Mouse (Mus musculus): Measurements from ENCODE around the gene Epc2. TPM values are rescaled to one million over a fixed set of nuclear protein-coding genes. Genes with fewer than 3 reads are reported as not detected.

Epc2 gene
- polyA plus RNA-seq, 1 experiment = 3.9 TPM

DNA sequence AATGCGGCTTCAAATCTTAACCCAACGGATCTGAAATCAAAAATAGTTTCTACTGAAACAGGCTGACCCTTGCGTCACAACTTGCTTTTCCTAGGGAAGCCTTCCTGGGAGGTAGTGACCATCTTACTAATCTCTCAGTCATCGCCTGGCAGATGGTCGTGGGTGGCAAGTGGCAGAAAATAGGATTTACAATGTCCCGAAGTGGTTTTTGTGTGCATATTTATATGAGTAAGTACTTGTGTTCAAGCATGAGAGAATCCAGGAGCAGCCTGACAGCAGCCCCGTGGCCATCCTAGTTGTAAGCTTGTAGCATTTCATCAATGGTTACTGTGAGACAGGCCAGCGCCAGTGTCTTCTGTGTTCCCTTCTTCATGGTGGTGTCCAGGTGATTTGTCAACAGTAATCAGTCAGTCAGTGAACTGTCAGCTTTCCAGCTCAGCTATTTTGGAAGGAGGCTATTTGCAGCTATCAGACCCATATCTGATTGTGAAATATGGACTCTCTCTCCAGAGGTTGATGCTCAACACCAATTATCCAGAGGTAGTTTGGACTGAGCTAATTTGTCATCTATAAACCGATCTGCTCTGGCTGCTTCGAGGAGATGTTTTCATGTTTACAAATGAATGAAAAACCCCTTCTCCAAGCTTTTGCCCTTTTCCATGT is 111.5 kb downstream of the Epc2 start:
- WGBS = 64% methylated on average over 10 of the region's 10 CpGs
- Histone ChIP-seq H3K27me3 (ENCODE audit: control insufficient read depth, insufficient read depth, low read length) (no peaks in the 10 kb centered on the region), H3K36me3 (ENCODE audit: control insufficient read depth, insufficient read depth, low read length) (no peaks in the 10 kb centered on the region), H3K27ac (ENCODE audit: insufficient read depth, low read depth, low read length) (no peak overlapping the region), H3K4me1 (ENCODE audit: control insufficient read depth, insufficient read depth, insufficient read length, low read length) (no peaks in the 10 kb centered on the region), H3K4me3 (ENCODE audit: low read depth, low read length) (no peak overlapping the region)
- no peak for TF ChIP-seq POLR2A (IDR thresholded peaks at IDR 0.05; ENCODE audit: low read depth, low read length)
- TF ChIP-seq CTCF (IDR thresholded peaks at IDR 0.05; ENCODE audit: extremely low read depth, insufficient read length, insufficient replicate concordance, low read depth, low read length) = no peak

DNA sequence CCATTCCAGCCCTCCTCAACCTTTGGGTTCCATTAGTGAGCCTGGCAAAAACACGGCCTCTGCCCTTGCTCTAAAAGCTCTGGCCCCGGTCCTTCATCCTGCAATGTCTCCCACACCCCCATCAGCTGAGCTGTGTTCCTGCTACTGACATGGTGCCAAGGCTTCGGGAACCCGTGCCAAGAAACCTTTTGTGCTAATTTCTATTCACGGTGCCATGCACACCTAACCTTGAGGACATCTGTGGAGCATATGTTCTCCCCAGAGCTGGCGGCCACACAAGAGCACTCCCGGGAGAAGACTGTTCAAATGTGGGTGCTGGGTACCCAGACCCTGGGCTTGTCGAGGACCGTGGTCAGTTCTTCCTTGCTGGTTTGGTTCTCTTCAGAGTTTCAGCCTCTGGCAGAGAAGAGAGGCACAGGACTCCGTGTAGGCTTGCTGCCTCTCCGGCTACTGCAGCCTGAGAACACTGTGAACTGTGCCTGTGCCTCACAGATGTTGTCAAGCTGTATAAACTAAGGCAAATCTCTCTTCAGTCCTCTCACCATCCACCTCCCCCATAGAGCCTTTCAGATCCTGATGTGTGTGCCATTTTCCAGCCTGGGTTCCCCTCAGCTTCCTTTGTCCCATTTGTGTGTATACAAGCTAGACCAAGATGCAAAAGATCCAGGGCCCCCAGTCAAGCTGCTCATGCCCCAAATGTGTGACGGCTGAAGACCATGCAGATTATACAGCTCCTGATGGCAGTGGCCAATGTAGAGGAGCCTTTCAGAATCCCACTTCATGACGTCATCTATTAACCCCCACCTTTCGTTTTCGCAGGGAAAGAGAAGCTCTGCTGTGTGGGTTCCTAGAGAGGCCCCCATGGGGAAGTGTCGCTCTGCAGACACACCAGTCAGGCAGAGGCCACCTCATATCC is 118.8 kb downstream of the Epc2 start:
- Histone ChIP-seq H3K4me3 (ENCODE audit: low read depth, low read length) (no peak overlapping the region), H3K36me3 (ENCODE audit: control insufficient read depth, insufficient read depth, low read length) (no peaks in the 10 kb centered on the region), H3K27ac (ENCODE audit: insufficient read depth, low read depth, low read length) (no peak overlapping the region), H3K27me3 (ENCODE audit: control insufficient read depth, insufficient read depth, low read length) (no peaks in the 10 kb centered on the region), H3K4me1 (ENCODE audit: control insufficient read depth, insufficient read depth, insufficient read length, low read length) (no peaks in the 10 kb centered on the region)
- WGBS = 60% methylated on average over 16 of the region's 16 CpGs
- TF ChIP-seq CTCF (IDR thresholded peaks at IDR 0.05; ENCODE audit: extremely low read depth, insufficient read length, insufficient replicate concordance, low read depth, low read length) (no peak), POLR2A (IDR thresholded peaks at IDR 0.05; ENCODE audit: low read depth, low read length) (no peak)

DNA sequence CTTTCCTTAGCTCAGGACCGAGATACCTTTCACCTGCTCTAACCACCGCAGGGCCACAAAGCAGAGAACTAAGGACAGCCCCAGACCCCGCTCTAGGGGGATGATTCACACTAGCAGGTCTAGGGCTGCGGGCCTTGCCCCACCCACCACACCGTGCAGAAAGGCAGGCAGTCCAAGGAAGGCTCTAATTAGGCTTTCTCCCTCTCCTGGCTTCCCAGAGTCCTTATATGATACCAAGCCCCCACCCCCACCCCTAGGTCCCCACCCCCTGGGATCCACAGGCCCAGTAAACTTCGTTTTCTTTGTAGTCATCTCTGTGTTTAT is 119.5 kb downstream of the Epc2 start:
- Histone ChIP-seq H3K4me1 (ENCODE audit: control insufficient read depth, insufficient read depth, insufficient read length, low read length) (no peaks in the 10 kb centered on the region), H3K36me3 (ENCODE audit: control insufficient read depth, insufficient read depth, low read length) (no peaks in the 10 kb centered on the region), H3K27me3 (ENCODE audit: control insufficient read depth, insufficient read depth, low read length) (no peaks in the 10 kb centered on the region), H3K4me3 (ENCODE audit: low read depth, low read length) (no peak overlapping the region), H3K27ac (ENCODE audit: insufficient read depth, low read depth, low read length) (no peak overlapping the region)
- TF ChIP-seq POLR2A (IDR thresholded peaks at IDR 0.05; ENCODE audit: low read depth, low read length) (no peak), CTCF (IDR thresholded peaks at IDR 0.05; ENCODE audit: extremely low read depth, insufficient read length, insufficient replicate concordance, low read depth, low read length) (no peak)
- 51% methylated on average over 6 of the region's 6 CpGs for WGBS

DNA sequence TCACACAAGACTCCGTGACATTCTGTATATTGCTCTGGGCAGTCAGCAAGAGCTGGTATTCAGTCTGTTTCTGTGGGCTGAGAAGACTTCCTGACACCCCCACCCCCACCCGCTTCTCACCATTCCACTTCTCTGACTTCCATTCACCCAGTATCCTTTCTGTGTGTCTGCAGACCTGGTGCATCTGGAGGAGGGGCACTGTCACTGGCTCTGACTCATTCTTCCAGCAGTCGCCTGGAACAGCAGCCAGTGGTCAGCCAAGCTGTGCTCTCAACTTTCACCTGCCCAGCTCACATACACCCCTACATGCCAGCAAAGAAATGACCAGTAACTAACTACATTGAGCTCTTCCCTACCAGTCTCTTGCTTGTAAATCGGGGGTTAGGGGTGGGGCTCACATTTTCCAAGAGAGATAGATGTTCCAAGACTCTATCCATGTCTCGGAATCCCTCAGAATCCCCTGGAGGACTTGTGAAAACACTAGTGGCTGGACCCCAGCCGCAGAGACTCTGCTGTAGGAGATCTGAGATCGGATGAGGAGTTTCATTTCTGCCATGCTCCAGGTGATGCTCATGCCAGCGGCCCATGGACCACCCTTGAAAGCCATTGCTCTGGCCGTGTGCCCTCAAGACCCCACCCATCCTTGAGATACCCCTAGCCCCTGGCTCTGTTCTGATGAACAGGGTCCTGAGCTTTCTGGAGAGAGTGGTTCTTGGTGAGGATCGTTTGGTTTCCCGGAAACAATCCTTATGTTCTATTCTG is 120.1 kb downstream of the Epc2 start:
- H3K27me3 ChIP-seq (ENCODE audit: control insufficient read depth, insufficient read depth, low read length) = no peaks in the 10 kb centered on the region
- no peaks in the 10 kb centered on the region for H3K36me3 ChIP-seq (ENCODE audit: control insufficient read depth, insufficient read depth, low read length)
- TF ChIP-seq POLR2A (IDR thresholded peaks at IDR 0.05; ENCODE audit: low read depth, low read length) = no peak
- TF ChIP-seq CTCF (IDR thresholded peaks at IDR 0.05; ENCODE audit: extremely low read depth, insufficient read length, insufficient replicate concordance, low read depth, low read length) = no peak
- no peak overlapping the region for H3K4me3 ChIP-seq (ENCODE audit: low read depth, low read length)
- 71% methylated on average over 11 of the region's 11 CpGs for WGBS
- H3K27ac ChIP-seq (ENCODE audit: insufficient read depth, low read depth, low read length) = no peak overlapping the region
- H3K4me1 ChIP-seq (ENCODE audit: control insufficient read depth, insufficient read depth, insufficient read length, low read length) = no peaks in the 10 kb centered on the region

DNA sequence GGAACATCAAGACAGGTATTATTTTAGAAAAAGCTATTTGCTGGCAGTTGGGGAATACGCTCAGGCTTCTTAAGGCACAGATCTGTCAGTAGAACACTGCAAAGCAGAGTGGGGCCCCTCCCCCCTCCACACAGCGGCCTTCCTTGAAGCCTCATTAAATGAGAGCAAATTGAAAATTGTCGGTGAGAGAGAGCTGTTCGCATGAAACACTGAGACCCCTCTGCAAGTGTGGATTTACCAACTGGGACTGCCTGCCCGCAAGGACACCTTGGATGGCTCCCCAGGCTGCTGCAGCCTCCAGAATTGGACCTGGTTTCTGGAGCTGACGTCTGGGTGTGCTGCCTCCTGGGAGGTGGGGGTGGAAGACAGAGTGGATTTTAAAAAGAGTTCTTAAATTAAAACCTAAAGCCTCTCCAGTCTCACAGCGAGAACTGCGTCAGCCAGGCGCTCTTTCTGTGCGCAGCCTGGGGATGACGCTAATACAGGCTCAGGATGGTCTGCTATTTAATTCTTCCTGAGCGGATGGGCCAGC is 120.9 kb downstream of the Epc2 start:
- H3K4me3 ChIP-seq (ENCODE audit: low read depth, low read length) = no peak overlapping the region
- 69% methylated on average over 12 of the region's 12 CpGs for WGBS
- H3K4me1 ChIP-seq (ENCODE audit: control insufficient read depth, insufficient read depth, insufficient read length, low read length) = no peaks in the 10 kb centered on the region
- H3K36me3 ChIP-seq (ENCODE audit: control insufficient read depth, insufficient read depth, low read length) = no peaks in the 10 kb centered on the region
- no peak overlapping the region for H3K27ac ChIP-seq (ENCODE audit: insufficient read depth, low read depth, low read length)
- no peaks in the 10 kb centered on the region for H3K27me3 ChIP-seq (ENCODE audit: control insufficient read depth, insufficient read depth, low read length)
- TF ChIP-seq POLR2A (IDR thresholded peaks at IDR 0.05; ENCODE audit: low read depth, low read length) (no peak), CTCF (IDR thresholded peaks at IDR 0.05; ENCODE audit: extremely low read depth, insufficient read length, insufficient replicate concordance, low read depth, low read length) (no peak)

DNA sequence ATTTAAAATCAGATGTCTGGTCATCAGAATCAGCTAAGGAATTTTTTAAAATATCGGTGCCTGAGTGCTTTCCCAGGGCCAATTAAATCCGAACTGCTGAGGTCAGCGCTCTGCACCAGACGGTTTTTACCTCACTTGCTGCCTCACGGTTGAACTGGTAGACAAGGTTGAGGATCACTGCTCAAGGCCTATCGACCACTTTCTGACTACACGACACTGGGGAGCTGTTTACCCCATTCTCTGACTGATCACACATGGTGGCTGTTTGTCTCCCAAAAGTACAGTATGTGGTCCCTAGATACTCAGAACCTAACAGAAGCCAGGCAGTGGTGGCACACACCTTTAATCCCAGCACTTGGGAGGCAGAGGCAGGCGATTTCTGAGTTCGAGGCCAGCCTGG is 121.4 kb downstream of the Epc2 start:
- Histone ChIP-seq H3K27ac (ENCODE audit: insufficient read depth, low read depth, low read length) (no peak overlapping the region), H3K27me3 (ENCODE audit: control insufficient read depth, insufficient read depth, low read length) (no peaks in the 10 kb centered on the region), H3K36me3 (ENCODE audit: control insufficient read depth, insufficient read depth, low read length) (no peaks in the 10 kb centered on the region), H3K4me3 (ENCODE audit: low read depth, low read length) (no peak overlapping the region), H3K4me1 (ENCODE audit: control insufficient read depth, insufficient read depth, insufficient read length, low read length) (no peaks in the 10 kb centered on the region)
- TF ChIP-seq POLR2A (IDR thresholded peaks at IDR 0.05; ENCODE audit: low read depth, low read length) (no peak), CTCF (IDR thresholded peaks at IDR 0.05; ENCODE audit: extremely low read depth, insufficient read length, insufficient replicate concordance, low read depth, low read length) (no peak)
- 84% methylated on average over 9 of the region's 9 CpGs for WGBS

All from small intestine, adult 2 months (tissue).